Mouse (Mus musculus): ENCODE data around the gene Bhlhe40. TPM values are rescaled to one million over a fixed set of nuclear protein-coding genes. Genes with fewer than 3 reads are reported as not detected.

Bhlhe40 gene
- polyA plus RNA-seq, 1 experiment, result 6.2 TPM

GRCm38 (mm10) chr6:108709471-108710231 is 49.2 kb downstream of the Bhlhe40 start:
- WGBS, result 5% methylated on average over 29 of the region's 29 CpGs
- peak; percentile 34 for DNase-seq
- Histone ChIP-seq H3K4me1 (replicated peaks; ENCODE audit: control insufficient read depth, insufficient read depth, low read length) (peaks cover 5% of the 10 kb centered on the region), H3K4me3 (ENCODE audit: control insufficient read depth, insufficient read depth, low read length) (no peak overlapping the region), H3K27ac (ENCODE audit: control insufficient read depth, insufficient read depth, low read length) (no peak overlapping the region), H3K27me3 (ENCODE audit: control insufficient read depth, insufficient read depth, low read length) (no peaks in the 10 kb centered on the region), H3K36me3 (ENCODE audit: control insufficient read depth, insufficient read depth, low read length) (no peaks in the 10 kb centered on the region)
- no peak for TF ChIP-seq POLR2A (IDR thresholded peaks at IDR 0.05; ENCODE audit: control insufficient read depth, extremely low read depth, insufficient read depth, low read length, poor library complexity)
- TF ChIP-seq CTCF (IDR thresholded peaks at IDR 0.05; ENCODE audit: borderline replicate concordance, control insufficient read depth, extremely low read depth, insufficient read depth, low read length, poor library complexity), result peak; percentile 61; the same call in 1 of the 2 replicates

GRCm38 (mm10) chr6:108710667-108711066 is 50.2 kb downstream of the Bhlhe40 start:
- Histone ChIP-seq H3K27ac (ENCODE audit: control insufficient read depth, insufficient read depth, low read length) (no peak overlapping the region), H3K27me3 (ENCODE audit: control insufficient read depth, insufficient read depth, low read length) (no peaks in the 10 kb centered on the region), H3K4me1 (replicated peaks; ENCODE audit: control insufficient read depth, insufficient read depth, low read length) (peaks cover 5% of the 10 kb centered on the region), H3K4me3 (ENCODE audit: control insufficient read depth, insufficient read depth, low read length) (no peak overlapping the region), H3K36me3 (ENCODE audit: control insufficient read depth, insufficient read depth, low read length) (no peaks in the 10 kb centered on the region)
- DNase-seq, result no peak
- WGBS, result 80% methylated on average over 3 of the region's 3 CpGs
- no peak for TF ChIP-seq CTCF (IDR thresholded peaks at IDR 0.05; ENCODE audit: borderline replicate concordance, control insufficient read depth, extremely low read depth, insufficient read depth, low read length, poor library complexity)
- TF ChIP-seq POLR2A (IDR thresholded peaks at IDR 0.05; ENCODE audit: control insufficient read depth, extremely low read depth, insufficient read depth, low read length, poor library complexity), result no peak

GRCm38 (mm10) chr6:108711192-108711964 is 50.9 kb downstream of the Bhlhe40 start:
- no peak for DNase-seq
- 58% methylated on average over 4 of the region's 4 CpGs for whole genome bisulfite sequencing
- TF ChIP-seq CTCF (IDR thresholded peaks at IDR 0.05; ENCODE audit: borderline replicate concordance, control insufficient read depth, extremely low read depth, insufficient read depth, low read length, poor library complexity), result no peak
- H3K36me3 ChIP-seq (ENCODE audit: control insufficient read depth, insufficient read depth, low read length), result no peaks in the 10 kb centered on the region
- no peak overlapping the region for H3K27ac ChIP-seq (ENCODE audit: control insufficient read depth, insufficient read depth, low read length)
- peaks cover 5% of the 10 kb centered on the region for H3K4me1 ChIP-seq (replicated peaks; ENCODE audit: control insufficient read depth, insufficient read depth, low read length)
- no peak overlapping the region for H3K4me3 ChIP-seq (ENCODE audit: control insufficient read depth, insufficient read depth, low read length)
- H3K27me3 ChIP-seq (ENCODE audit: control insufficient read depth, insufficient read depth, low read length), result no peaks in the 10 kb centered on the region

- no peak for DNase-seq
- peaks cover 5% of the 10 kb centered on the region for H3K4me1 ChIP-seq (replicated peaks; ENCODE audit: control insufficient read depth, insufficient read depth, low read length)
- H3K36me3 ChIP-seq (ENCODE audit: control insufficient read depth, insufficient read depth, low read length), result no peaks in the 10 kb centered on the region
- H3K4me3 ChIP-seq (ENCODE audit: control insufficient read depth, insufficient read depth, low read length), result no peak overlapping the region
- no peaks in the 10 kb centered on the region for H3K27me3 ChIP-seq (ENCODE audit: control insufficient read depth, insufficient read depth, low read length)
- TF ChIP-seq CTCF (IDR thresholded peaks at IDR 0.05; ENCODE audit: borderline replicate concordance, control insufficient read depth, extremely low read depth, insufficient read depth, low read length, poor library complexity) (no peak), POLR2A (IDR thresholded peaks at IDR 0.05; ENCODE audit: control insufficient read depth, extremely low read depth, insufficient read depth, low read length, poor library complexity) (no peak)
- no peak overlapping the region for H3K27ac ChIP-seq (ENCODE audit: control insufficient read depth, insufficient read depth, low read length)
These were observed 51.7 kb downstream of the Bhlhe40 start for GRCm38 (mm10) chr6:108712148-108712547.

DNA sequence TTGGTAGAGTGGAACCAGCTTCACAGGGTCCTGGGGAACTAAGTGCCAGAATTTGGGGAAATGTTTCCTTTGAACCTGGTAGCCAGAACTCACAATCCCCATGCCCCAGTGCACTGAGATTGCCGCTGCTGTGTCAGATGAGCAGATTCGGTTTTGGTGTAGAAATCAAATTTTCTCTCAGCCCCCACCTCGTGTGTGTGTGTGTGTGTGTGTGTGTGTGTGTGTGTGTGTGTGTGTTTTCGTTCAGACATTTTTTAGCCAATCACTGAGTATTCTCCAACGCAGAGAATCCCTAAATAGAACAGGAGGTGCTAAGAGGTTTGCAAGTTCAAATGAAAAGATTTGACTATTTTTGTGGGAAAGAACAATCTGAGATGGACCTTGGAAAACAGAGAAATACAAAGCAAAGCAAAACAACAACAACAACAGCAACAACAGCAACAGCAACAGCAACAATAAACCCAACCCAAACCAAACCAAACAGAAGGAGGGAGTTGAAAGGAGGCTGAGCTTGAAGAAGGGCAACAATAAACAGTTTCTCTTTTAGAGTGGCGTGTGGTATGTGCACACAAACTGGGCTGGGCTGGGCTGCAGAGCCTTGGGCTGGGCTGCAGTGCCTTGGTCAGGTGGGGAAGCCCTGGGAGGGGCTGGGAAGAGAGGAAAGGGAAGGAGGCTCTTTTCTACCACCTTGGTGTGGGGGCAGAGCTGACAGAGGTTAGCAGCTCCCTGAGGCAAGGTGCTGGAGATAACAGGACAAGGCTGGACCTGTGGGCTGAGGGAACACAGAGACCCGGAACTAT is 52.9 kb downstream of the Bhlhe40 start:
- TF ChIP-seq CTCF (IDR thresholded peaks at IDR 0.05; ENCODE audit: borderline replicate concordance, control insufficient read depth, extremely low read depth, insufficient read depth, low read length, poor library complexity) (no peak), POLR2A (IDR thresholded peaks at IDR 0.05; ENCODE audit: control insufficient read depth, extremely low read depth, insufficient read depth, low read length, poor library complexity) (no peak)
- Histone ChIP-seq H3K27ac (ENCODE audit: control insufficient read depth, insufficient read depth, low read length) (no peak overlapping the region), H3K27me3 (ENCODE audit: control insufficient read depth, insufficient read depth, low read length) (no peaks in the 10 kb centered on the region), H3K4me3 (ENCODE audit: control insufficient read depth, insufficient read depth, low read length) (no peak overlapping the region), H3K36me3 (ENCODE audit: control insufficient read depth, insufficient read depth, low read length) (no peaks in the 10 kb centered on the region), H3K4me1 (replicated peaks; ENCODE audit: control insufficient read depth, insufficient read depth, low read length) (peaks cover 12% of the 10 kb centered on the region)
- DNase-seq, result no peak
- WGBS, result 74% methylated on average over 7 of the region's 7 CpGs

Other genes with a start within 250 kb of the Bhlhe40 start
- 22.1 and 22.3 TPM in 2 replicates for gene Arl8b, start 122.5 kb downstream of the Bhlhe40 start, polyA plus RNA-seq (2012; rRNA removed)
- gene Edem1, start 168.0 kb downstream of the Bhlhe40 start, polyA plus RNA-seq (2012; rRNA removed), result 241 and 286 TPM in 2 replicates